Mouse (Mus musculus): Measurements from ENCODE around the gene Scn9a.

DNA sequence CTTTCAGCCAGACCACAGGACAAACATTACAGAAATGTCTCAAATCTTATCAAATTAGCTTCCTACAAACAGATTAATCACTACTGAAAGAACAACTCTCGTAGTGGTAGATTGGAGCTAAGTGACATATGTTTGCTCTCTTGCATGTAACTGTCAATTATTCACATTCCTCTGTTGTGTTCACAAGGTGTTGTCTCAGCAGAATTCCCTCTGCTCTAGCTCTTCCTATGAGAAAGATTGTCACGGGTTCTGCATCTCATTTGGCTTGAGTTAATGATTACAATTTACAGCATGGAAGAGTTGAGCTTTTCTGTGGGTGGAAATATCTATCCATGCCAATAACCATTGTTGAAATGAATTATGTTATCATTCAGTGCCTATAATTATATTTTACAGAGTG is 156.4 kb downstream of the Scn9a start:
- no peak for TF ChIP-seq CTCF (IDR thresholded peaks at IDR 0.05; ENCODE audit: low read depth, low read length)
- no peak for TF ChIP-seq POLR2A (IDR thresholded peaks at IDR 0.05; ENCODE audit: extremely low read depth, insufficient read depth, low read length)
